Mouse (Mus musculus) G1E (cell line): ENCODE data around the gene Tbl2.

Experiments used
- CTCF ChIP-seq: IDR thresholded peaks from 2 replicates; pipeline ENCODE4 v1.5.1; 2012; ENCODE audit warnings: low read depth, low read length, inconsistent platforms, mixed read lengths
- GATA1 ChIP-seq: IDR thresholded peaks from 2 replicates; pipeline ENCODE4 v1.6.1; 2012; ENCODE audit warnings: borderline replicate concordance, low read length, inconsistent platforms, mixed read lengths
- TAL1 ChIP-seq: conservative IDR thresholded peaks from 2 replicates; pipeline ENCODE4 v1.6.1; 2012; ENCODE audit warnings: low read depth, low read length, inconsistent platforms, mixed read lengths

DNA sequence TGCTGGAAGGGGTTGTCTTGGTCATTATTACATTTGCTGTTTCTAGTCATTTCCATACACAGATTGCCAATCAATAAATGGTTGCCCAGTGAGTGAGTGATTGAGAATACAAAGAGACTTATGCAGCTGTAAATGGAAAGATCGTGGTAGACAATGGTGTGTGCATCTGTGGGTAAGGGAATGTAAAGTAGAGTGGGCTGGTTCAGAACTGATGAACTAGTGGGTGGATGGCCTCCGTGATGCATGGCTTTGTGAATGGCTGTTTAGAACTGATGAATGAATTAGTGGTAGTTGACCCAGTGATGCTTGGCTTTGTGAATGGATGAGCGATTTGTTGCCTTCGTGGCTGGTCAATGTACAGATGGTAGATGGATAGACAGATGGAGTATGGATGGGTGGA, 19.7 kb upstream of the Tbl2 start:
- no peak for TF ChIP-seq GATA1
- TF ChIP-seq CTCF = no peak
- TF ChIP-seq TAL1 = no peak
